Mouse (Mus musculus) MEL (cell line): ENCODE measurements around the gene Ifnar1. TPM values are rescaled to one million over a fixed set of nuclear protein-coding genes. Genes with fewer than 3 reads are reported as not detected.

ENCODE experiments used
- DNase-seq: peaks from one replicate; pipeline ENCODE4 v3.0.0; 2011; ENCODE audit warnings: low read depth, low spot score
- H3K27ac ChIP-seq: 2 replicates; pipeline ENCODE4 v1.5.1; 2012; ENCODE audit warnings: low read depth, mild to moderate bottlenecking, control low read depth, low read length, moderate library complexity; ENCODE audit not compliant: control insufficient read depth
- H3K27me3 ChIP-seq, 2 experiments: fragments of 150-350 bp in 1 of 2; sonication (generic) in 1 of 2; 2 replicates each; pipeline ENCODE4 v1.6.1; 2012; ENCODE audit warnings: low read length in 2 of 2, mild to moderate bottlenecking in 2 of 2, improper control_type of control experiment in 1 of 2, moderate library complexity in 1 of 2; ENCODE audit not compliant: insufficient read depth in 2 of 2, control insufficient read depth in 1 of 2
- H3K36me3 ChIP-seq, 2 experiments: 2 replicates each; pipeline ENCODE4 v1.6.1; 2012 to 2014; ENCODE audit warnings: low read length in 2 of 2, improper control_type of control experiment in 1 of 2, inconsistent platforms in 1 of 2, mild to moderate bottlenecking in 1 of 2; ENCODE audit not compliant: insufficient read depth in 2 of 2, control insufficient read depth in 1 of 2
- H3K4me1 ChIP-seq, 2 experiments: fragments of 150-350 bp in 1 of 2; sonication (generic) in 1 of 2; 2 replicates each; pipeline ENCODE4 v1.6.1; 2012; ENCODE audit warnings: low read length in 2 of 2, improper control_type of control experiment in 1 of 2, mild to moderate bottlenecking in 1 of 2; ENCODE audit not compliant: insufficient read depth in 2 of 2, control insufficient read depth in 1 of 2
- H3K4me3 ChIP-seq, 2 experiments: fragments of 150-350 bp in 1 of 2; sonication (generic) in 1 of 2; 2 replicates each; pipeline ENCODE4 v1.5.1; 2012; ENCODE audit warnings: low read depth in 2 of 2, low read length in 2 of 2, mild to moderate bottlenecking in 2 of 2, moderate library complexity in 2 of 2, control low read depth in 1 of 2, improper control_type of control experiment in 1 of 2; ENCODE audit not compliant: control insufficient read depth in 1 of 2, insufficient read depth in 1 of 2
- H3K79me2 ChIP-seq: 2 replicates; pipeline ENCODE4 v1.6.1; 2012; ENCODE audit warnings: mild to moderate bottlenecking, low read length, moderate library complexity; ENCODE audit not compliant: control insufficient read depth, poor library complexity, insufficient read depth
- H3K9ac ChIP-seq: 2 replicates; pipeline ENCODE4 v1.6.1; 2012; ENCODE audit warnings: low read depth, mild to moderate bottlenecking, control low read depth, low read length, moderate library complexity; ENCODE audit not compliant: control insufficient read depth, poor library complexity, severe bottlenecking
- H3K9me3 ChIP-seq: fragments of 150-350 bp; sonication (generic); replicated peaks from 2 replicates; pipeline ENCODE4 v1.6.1; 2012; ENCODE audit warnings: mild to moderate bottlenecking, low read length, improper control_type of control experiment, moderate library complexity; ENCODE audit not compliant: insufficient read depth
- CHD2 ChIP-seq: IDR thresholded peaks from 2 replicates; pipeline ENCODE4 v1.6.1; 2011; ENCODE audit warnings: low read length, improper control_type of control experiment
- CTCF ChIP-seq, 3 experiments: IDR thresholded peaks in 2 of 3; conservative IDR thresholded peaks in 1 of 3; 2 replicates each; pipeline ENCODE4 v1.5.1; 2011 to 2012; ENCODE audit warnings: low read length in 3 of 3, low read depth in 2 of 3, mild to moderate bottlenecking in 2 of 3, improper control_type of control experiment in 1 of 3, inconsistent platforms in 1 of 3, mixed read lengths in 1 of 3, moderate library complexity in 1 of 3; ENCODE audit not compliant: control insufficient read depth in 1 of 3, insufficient read depth in 1 of 3, poor library complexity in 1 of 3, severe bottlenecking in 1 of 3
- E2F4 ChIP-seq: IDR thresholded peaks from 2 replicates; pipeline ENCODE4 v1.6.1; 2011; ENCODE audit warnings: low read depth, low read length, improper control_type of control experiment, borderline replicate concordance
- ETS1 ChIP-seq: IDR thresholded peaks from 2 replicates; pipeline ENCODE4 v1.6.1; 2012; ENCODE audit warnings: low read depth, mild to moderate bottlenecking, inconsistent platforms, low read length, improper control_type of control experiment, moderate library complexity
- HCFC1 ChIP-seq: IDR thresholded peaks from 2 replicates; pipeline ENCODE4 v1.6.1; 2012; ENCODE audit warnings: low read depth, mild to moderate bottlenecking, inconsistent platforms, low read length, improper control_type of control experiment, moderate library complexity
- KAT2A ChIP-seq: conservative IDR thresholded peaks from 2 replicates; pipeline ENCODE4 v1.6.1; 2012; ENCODE audit warnings: low read depth, low read length, improper control_type of control experiment, inconsistent platforms
- MAZ ChIP-seq: IDR thresholded peaks from 2 replicates; pipeline ENCODE4 v1.6.1; 2012; ENCODE audit warnings: low read depth, mild to moderate bottlenecking, inconsistent platforms, low read length, improper control_type of control experiment
- NRF1 ChIP-seq: IDR thresholded peaks from 2 replicates; pipeline ENCODE4 v1.6.1; 2014; ENCODE audit warnings: low read depth, mild to moderate bottlenecking, inconsistent platforms, low read length, improper control_type of control experiment, moderate library complexity; ENCODE audit not compliant: poor library complexity, insufficient read depth, severe bottlenecking
- POLR2A ChIP-seq, 2 experiments: IDR thresholded peaks; 2 replicates each; pipeline ENCODE4 v1.6.1; 2011 to 2012; ENCODE audit warnings: low read length in 2 of 2, mild to moderate bottlenecking in 2 of 2, control low read depth in 1 of 2, improper control_type of control experiment in 1 of 2, low read depth in 1 of 2, moderate library complexity in 1 of 2; ENCODE audit not compliant: control insufficient read depth in 1 of 2, insufficient read depth in 1 of 2, poor library complexity in 1 of 2
- POLR2AphosphoS5 ChIP-seq: IDR thresholded peaks from 2 replicates; pipeline ENCODE4 v1.6.1; 2012; ENCODE audit warnings: low read depth, borderline replicate concordance, mild to moderate bottlenecking, inconsistent platforms, low read length, moderate library complexity, mixed read lengths
- RAD21 ChIP-seq: IDR thresholded peaks from 2 replicates; pipeline ENCODE4 v1.6.1; 2011; ENCODE audit warnings: mild to moderate bottlenecking, low read depth, low read length, improper control_type of control experiment
- RCOR1 ChIP-seq: IDR thresholded peaks from 2 replicates; pipeline ENCODE4 v1.6.1; 2012; ENCODE audit warnings: low read depth, mild to moderate bottlenecking, inconsistent platforms, low read length, improper control_type of control experiment
- SIN3A ChIP-seq: IDR thresholded peaks from 2 replicates; pipeline ENCODE4 v1.6.1; 2012; ENCODE audit warnings: low read length, improper control_type of control experiment, inconsistent platforms
- SMC3 ChIP-seq: IDR thresholded peaks from 2 replicates; pipeline ENCODE4 v1.6.1; 2011; ENCODE audit warnings: low read depth, low read length, improper control_type of control experiment
- TBP ChIP-seq: IDR thresholded peaks from 2 replicates; pipeline ENCODE4 v1.8.0; 2011; ENCODE audit warnings: low read depth, low read length, improper control_type of control experiment
- UBTF ChIP-seq: IDR thresholded peaks from 2 replicates; pipeline ENCODE4 v1.6.1; 2012; ENCODE audit warnings: low read depth, mild to moderate bottlenecking, inconsistent platforms, low read length, improper control_type of control experiment, moderate library complexity, borderline replicate concordance; ENCODE audit not compliant: insufficient read depth
- USF1 ChIP-seq: IDR thresholded peaks from 2 replicates; pipeline ENCODE4 v1.6.1; 2014; ENCODE audit warnings: low read depth, mild to moderate bottlenecking, inconsistent platforms, low read length, improper control_type of control experiment, moderate library complexity
- USF2 ChIP-seq, 2 experiments: IDR thresholded peaks; 2 replicates each; pipeline ENCODE4 v1.6.1; 2011 to 2012; ENCODE audit warnings: improper control_type of control experiment in 2 of 2, low read length in 2 of 2, borderline replicate concordance in 1 of 2, inconsistent platforms in 1 of 2, low read depth in 1 of 2, mild to moderate bottlenecking in 1 of 2; ENCODE audit not compliant: insufficient read depth in 1 of 2
- ZC3H11A ChIP-seq: IDR thresholded peaks from 2 replicates; pipeline ENCODE4 v1.6.1; 2012; ENCODE audit warnings: low read depth, mild to moderate bottlenecking, inconsistent platforms, low read length, improper control_type of control experiment
- ZKSCAN1 ChIP-seq: IDR thresholded peaks from 2 replicates; pipeline ENCODE4 v1.6.1; 2012; ENCODE audit warnings: low read depth, mild to moderate bottlenecking, inconsistent platforms, low read length, improper control_type of control experiment, moderate library complexity
- ZNF384 ChIP-seq: IDR thresholded peaks from 2 replicates; pipeline ENCODE4 v1.6.1; 2012; ENCODE audit warnings: low read depth, mild to moderate bottlenecking, inconsistent platforms, low read length, improper control_type of control experiment
- polyA plus RNA-seq, 2 experiments: library from polyadenylated mRNA; stranded (reverse) in 1 of 2; unstranded in 1 of 2; fragments of >175 nt in 1 of 2; fragments of >200 nt in 1 of 2; gene quantifications; 2 replicates each; pipeline versions ENCODE4 v1.2.1 to v1.2.4; 2012; ENCODE audit warnings: low replicate concordance in 2 of 2, low read depth in 1 of 2; ENCODE audit not compliant: insufficient read length in 2 of 2, insufficient read depth in 1 of 2, missing spikeins in 1 of 2
- total RNA-seq: library from RNA; depleted of rRNA; stranded (reverse); fragments of 300-350 nt; gene quantifications from 2 replicates; pipeline ENCODE4 v1.2.3, GENCODE M21; 2012

Gene Ifnar1
- total and polyA plus RNA-seq, 3 experiments = 10.3 to 20.2 TPM; not detected in 1

- H3K4me3 ChIP-seq = no peak overlapping the region
- H3K9ac ChIP-seq = no peak overlapping the region
- DNase-seq = no peak
- H3K4me1 ChIP-seq = no peaks in the 10 kb centered on the region
- H3K9me3 ChIP-seq = no peaks in the 10 kb centered on the region
- H3K79me2 ChIP-seq = no peaks in the 10 kb centered on the region
- no peak for TF ChIP-seq ETS1
- no peak for TF ChIP-seq TBP
- no peak for TF ChIP-seq MAZ
- TF ChIP-seq ZNF384 = no peak
- TF ChIP-seq SMC3 = no peak
- no peak for TF ChIP-seq USF1
- TF ChIP-seq ZKSCAN1 = no peak
- TF ChIP-seq NRF1 = no peak
- no peak for TF ChIP-seq UBTF
- no peak for TF ChIP-seq KAT2A
- TF ChIP-seq USF2 (IDR thresholded peaks at IDR 0.05; ENCODE audit: borderline replicate concordance in 1 of 2, insufficient read depth in 1 of 2, low read depth in 1 of 2, low read length in 2 of 2) = no peak
- TF ChIP-seq RCOR1 = no peak
- TF ChIP-seq CHD2 = no peak
- H3K36me3 ChIP-seq = peaks cover 0 to 2% of the 10 kb centered on the region in 2 experiments; a peak in 2 of 4 replicates
- H3K27me3 ChIP-seq = no peaks in the 10 kb centered on the region
- no peak overlapping the region for H3K27ac ChIP-seq
Measured at GRCm38 (mm10) chr16:91506396-91506795, 21.4 kb downstream of the Ifnar1 start.

GRCm38 (mm10) chr16:91512161-91512787 lies 27.2 kb downstream of the Ifnar1 start:
- Histone ChIP-seq H3K27me3 (no peaks in the 10 kb centered on the region), H3K4me3 (no peak overlapping the region), H3K9ac (no peak overlapping the region), H3K4me1 (no peaks in the 10 kb centered on the region), H3K27ac (no peak overlapping the region), H3K79me2 (no peaks in the 10 kb centered on the region), H3K9me3 (no peaks in the 10 kb centered on the region), H3K36me3 (no peaks in the 10 kb centered on the region; a peak in 1 of 4 replicates)
- TF ChIP-seq RAD21 (peak; percentile 91), ZC3H11A (peak; percentile 97), SIN3A (peak; percentile 37; the same call in 1 of the 2 replicates), POLR2A (IDR thresholded peaks at IDR 0.05; ENCODE audit: control insufficient read depth in 1 of 2, insufficient read depth in 1 of 2, low read depth in 1 of 2, low read length in 2 of 2, poor library complexity in 1 of 2) (no peak), HCFC1 (0 out of 2 replicates have a peak, but pooled peaks have one; percentile 44), ZKSCAN1 (no peak), SMC3 (peak; percentile 98), CTCF (IDR thresholded peaks at IDR 0.05 in 2 of 3, conservative IDR thresholded peaks at IDR 0.05 in 1 of 3; ENCODE audit: control insufficient read depth in 1 of 3, insufficient read depth in 1 of 3, low read depth in 2 of 3, low read length in 3 of 3, poor library complexity in 1 of 3, severe bottlenecking in 1 of 3) (peak; percentile 87 to 92 (median 90)), E2F4 (no peak), POLR2AphosphoS5 (no peak)
- peak; percentile 88 for DNase-seq
